Mouse (Mus musculus): ENCODE results near the gene Tmed4.
"Not testable (repeated sequence)": the region's sequence is repeated elsewhere in the genome, so short reads cannot be mapped to it uniquely, and the experiment has no call there.

Tmed4 gene

GRCm38 (mm10) chr11:6267320-6268254 lies 7.1 kb downstream of the Tmed4 start, which contains the start of gene Ddx56:
Gene Ddx56, minus strand, starts transcription at chr11:6267772.
- peak; percentile 95 to 97 for DNase-seq

DNA sequence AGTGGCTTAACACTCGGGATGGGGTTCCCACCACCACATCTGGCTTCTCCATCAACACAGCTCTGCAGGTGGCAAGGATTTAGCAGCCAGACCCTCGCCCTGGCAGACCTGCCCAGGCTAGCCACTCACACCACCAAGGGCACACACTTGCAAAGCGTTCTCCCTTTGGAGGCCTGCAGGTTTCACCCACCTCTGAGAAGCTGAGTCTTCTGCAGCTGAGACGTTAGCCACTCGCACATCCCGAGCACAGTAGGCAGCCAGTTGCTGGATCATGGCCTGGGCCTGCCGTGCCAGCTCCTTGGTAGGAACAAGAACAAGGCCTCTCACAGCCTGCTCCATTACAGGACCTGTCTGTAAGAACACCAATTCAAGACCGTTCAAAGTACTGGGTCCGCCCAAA lies 8.0 kb downstream of the Tmed4 start:
- no peak for DNase-seq

DNA sequence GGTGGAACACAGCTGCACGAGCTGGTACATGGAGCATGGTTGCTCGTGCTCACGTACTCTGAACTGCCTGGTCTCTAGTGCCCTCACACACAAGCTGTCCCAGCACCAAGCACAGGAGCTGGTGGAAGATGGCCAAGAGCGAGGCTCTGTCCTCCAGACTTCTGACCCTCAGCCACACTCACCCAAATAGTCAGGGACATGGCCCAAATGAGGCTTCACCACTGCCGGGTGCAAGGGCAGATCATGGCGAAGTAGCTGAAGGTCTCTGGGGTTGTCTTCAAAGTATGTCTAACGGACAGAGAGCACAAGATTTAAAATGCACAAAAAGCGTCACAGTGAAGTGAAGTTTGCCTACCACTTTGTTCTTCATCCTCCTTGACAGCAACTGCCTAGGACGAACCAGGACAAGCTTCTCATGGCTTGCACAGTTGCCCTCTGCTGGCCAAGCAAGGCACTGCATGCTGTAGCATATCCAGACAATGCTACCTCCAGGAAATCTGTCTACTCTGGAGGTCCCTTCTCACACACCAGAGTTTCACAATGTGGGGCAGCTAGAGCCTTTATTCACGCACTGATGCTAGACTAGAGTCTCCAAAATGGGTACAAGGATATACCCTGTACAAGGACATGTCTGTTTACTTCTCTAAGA lies 13.1 kb downstream of the Tmed4 start:
- peak; percentile 71 to 91 for DNase-seq

GRCm38 (mm10) chr11:6259413-6259812 lies 15.3 kb downstream of the Tmed4 start:
- DNase-seq = no peak

DNA sequence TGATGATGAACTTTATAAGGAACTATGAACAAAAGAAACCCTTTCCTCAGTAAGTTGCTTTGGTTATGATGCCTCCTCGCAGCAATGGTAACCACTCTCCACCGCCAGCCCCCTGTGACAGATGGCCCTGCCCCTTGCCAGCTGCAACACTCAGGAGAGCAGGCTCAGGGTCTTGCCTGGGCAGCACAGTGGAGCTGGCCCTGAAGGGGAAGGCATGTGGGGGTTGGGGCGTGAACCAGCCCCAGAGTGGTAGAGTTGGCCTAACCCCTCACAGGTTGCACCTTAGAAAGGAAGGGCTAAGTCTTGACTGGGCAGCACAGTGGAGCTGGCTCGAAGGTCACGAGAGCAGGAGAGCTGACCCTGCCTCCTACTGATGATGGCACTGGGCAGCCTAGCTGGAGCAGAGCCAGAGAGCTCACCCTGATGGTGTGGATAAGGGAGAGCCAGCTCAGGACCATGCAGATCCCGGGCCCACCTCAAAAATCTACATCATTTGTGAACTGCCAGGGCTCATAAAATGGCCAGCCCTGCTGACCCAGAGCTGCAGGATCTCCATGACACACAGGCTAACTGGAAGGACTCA lies 18.1 kb downstream of the Tmed4 start:
- peak; percentile 47 to 65 for DNase-seq

DNA sequence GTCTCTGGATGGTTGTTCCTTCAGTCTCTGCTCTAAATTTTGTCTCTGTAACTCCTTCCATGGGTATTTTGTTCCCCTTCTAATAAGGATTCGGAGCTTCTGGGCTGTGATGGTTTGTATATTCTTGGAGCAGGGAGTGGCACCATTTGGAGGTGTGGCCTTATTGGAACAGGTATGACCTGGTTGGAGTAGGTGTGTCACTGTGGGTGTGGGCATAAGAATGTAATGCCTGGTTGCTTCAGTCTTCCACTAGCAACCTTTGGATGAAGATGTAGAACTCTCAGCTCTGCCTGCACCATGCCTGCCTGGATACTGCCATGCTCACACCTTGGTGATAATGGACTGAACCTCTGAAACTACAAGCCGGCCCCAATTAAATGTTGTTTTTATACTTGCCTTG lies 20.1 kb downstream of the Tmed4 start:
- not testable (repeated sequence) for DNase-seq

- DNase-seq = no peak
These were observed 21.8 kb downstream of the Tmed4 start for GRCm38 (mm10) chr11:6252824-6253223.

GRCm38 (mm10) chr11:6252248-6252647 lies 22.4 kb downstream of the Tmed4 start:
- DNase-seq = no peak

DNA sequence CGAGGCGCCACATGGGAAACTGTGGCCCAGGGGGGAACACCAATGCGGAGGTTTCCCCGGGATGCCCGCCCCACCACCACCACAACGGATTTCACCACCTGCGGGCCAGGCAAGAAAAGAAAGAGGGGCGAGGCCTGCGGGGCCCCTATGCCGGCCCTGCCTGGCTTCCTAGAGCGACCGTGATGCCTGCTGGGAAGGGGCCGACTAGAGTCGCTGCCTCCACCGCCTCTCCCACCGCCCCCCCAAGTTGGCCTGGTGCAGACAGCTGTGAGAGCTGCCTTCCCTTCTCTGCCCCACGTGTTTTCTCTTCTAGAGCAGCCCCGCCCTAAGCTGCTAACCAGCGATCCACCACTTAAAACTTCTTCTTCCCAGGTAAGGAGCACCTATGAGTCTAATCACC lies 30.0 kb downstream of the Tmed4 start:
- no peak for DNase-seq

GRCm38 (mm10) chr11:6233025-6233424 lies 41.6 kb downstream of the Tmed4 start:
- no peak for DNase-seq

GRCm38 (mm10) chr11:6230012-6230411 lies 44.7 kb downstream of the Tmed4 start, which contains the start of gene Npc1l1:
Gene Npc1l1, minus strand, starts transcription at chr11:6230143.
- DNase-seq = no peak

DNA sequence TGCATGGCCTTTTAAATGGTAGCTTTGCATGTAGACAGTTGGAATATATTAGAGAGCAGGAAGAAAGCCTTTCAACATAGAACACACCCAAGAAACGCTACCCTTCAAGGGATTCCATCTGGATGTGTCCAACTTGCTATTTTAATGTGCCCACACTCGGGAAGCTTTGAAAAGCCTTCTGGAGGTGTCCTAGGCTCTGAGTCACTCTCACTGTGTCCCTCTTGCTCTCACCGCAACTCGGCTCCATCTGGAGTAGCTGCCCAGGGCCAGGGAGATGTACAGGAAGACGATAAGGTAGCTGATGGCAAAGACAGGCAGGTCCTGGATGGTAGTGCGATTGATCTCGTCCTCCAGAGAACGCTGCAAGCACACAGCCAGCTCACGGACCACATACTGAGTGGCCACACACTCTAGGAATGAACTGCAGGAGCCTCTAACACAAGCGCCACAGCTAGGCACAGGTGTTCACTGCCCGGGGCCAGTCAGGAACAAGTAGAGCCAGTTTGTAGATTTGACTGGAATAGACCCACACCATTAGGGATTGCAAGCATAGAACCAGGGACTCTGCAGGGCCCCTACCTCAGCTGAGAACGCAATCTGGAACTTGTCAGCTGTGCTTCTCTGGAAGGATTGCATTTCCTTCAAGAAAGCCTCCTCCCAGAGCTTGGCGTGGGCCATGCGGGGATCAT lies 50.0 kb downstream of the Tmed4 start:
- DNase-seq = peak; percentile 7 to 25

GRCm38 (mm10) chr11:6222187-6222586 lies 52.5 kb downstream of the Tmed4 start:
- no peak for DNase-seq

Measured in kidney, postnatal 36 days (tissue).